ENCODE assay signal across 8 mouse cellular contexts in genomic region chr7:12910181-12910668, GRCm38 (mm10). TPM values are rescaled to one million over a fixed set of nuclear protein-coding genes. Genes with fewer than 3 reads are reported as not detected.
A peak's percentile ranks its signal among the peaks of the same experiment; 100 is the strongest.
DNase-seq lines count a peak whose midpoint lies in the region; ATAC-seq lines count a peak whose summit lies in the region.

No protein-coding gene starts in this region.

- H3K4me3 ChIP-seq in hindbrain, embryonic 14.5 days (replicated peaks; ENCODE audit: low read length), result peak overlapping the region; percentile 42

- no peaks in the 10 kb centered on the region for H3K27me3 ChIP-seq in hindbrain, embryonic 14.5 days (ENCODE audit: control insufficient read depth, insufficient read depth, low read length)

- no peaks in the 10 kb centered on the region; the same call in 1 of the 2 replicates for H3K4me1 ChIP-seq in hindbrain, embryonic 14.5 days (replicated peaks; ENCODE audit: control insufficient read depth, insufficient read depth, low read length)

- H3K9ac ChIP-seq in hindbrain, embryonic 14.5 days, result peak overlapping the region; percentile 63

- peak; percentile 80 for ATAC-seq in hindbrain, embryonic 14.5 days (ENCODE audit: low FRiP score)

- peak; percentile 19 for DNase-seq in T-cell, adult 2 months (ENCODE audit: low spot score)
- peak; percentile 75 to 76 for DNase-seq in cerebellum, postnatal 14 days
- DNase-seq in frontal cortex, postnatal 36 days (ENCODE audit: low spot score in 2 of 2), result peak; percentile 62 to 71
- DNase-seq in hindbrain, embryonic 14.5 days (ENCODE audit: low spot score), result peak; percentile 75
- peak; percentile 56 to 64 for DNase-seq in layer of hippocampus, postnatal 25 days (ENCODE audit: extremely low spot score in 1 of 2, low spot score in 1 of 2)
- DNase-seq in lung, postnatal 25 days (ENCODE audit: low spot score), result peak; percentile 43
- peak; percentile 62 for DNase-seq in retina, adult 2 months (ENCODE audit: low read depth, low spot score)
- DNase-seq in thymus, postnatal 10 days (ENCODE audit: low spot score in 2 of 2), result peak; percentile 55

- 8% methylated on average over 19 of the region's 19 CpGs for WGBS in hindbrain, embryonic 14.5 days

- no peaks in the 10 kb centered on the region for H3K9me3 ChIP-seq in hindbrain, embryonic 14.5 days (ENCODE audit: control insufficient read depth, low read length)

- peak overlapping the region; percentile 57 for H3K4me2 ChIP-seq in hindbrain, embryonic 14.5 days (replicated peaks)

- H3K36me3 ChIP-seq in hindbrain, embryonic 14.5 days (replicated peaks; ENCODE audit: control insufficient read depth, insufficient read depth), result peaks cover 37% of the 10 kb centered on the region

- H3K27ac ChIP-seq in hindbrain, embryonic 14.5 days, result peak overlapping the region; percentile 92

RNA-seq across cellular contexts. Expression of gene Rps5, which starts 11.9 kb away (rescaled TPM):
- polyA plus RNA-seq in hindbrain, embryonic 14.5 days (2014; fragmentation: Nextera tagmentation; extraction: Ambion mirVana), result 671 and 781 TPM in 2 replicates
- 100 to 1,000 TPM; 379 to 453 TPM for total RNA-seq in layer of hippocampus, postnatal 25 days (2021)

RNA-seq across cellular contexts. Expression of gene Zscan22, which starts 12.6 kb away (rescaled TPM):
- 10.5 and 13.0 TPM in 2 replicates for polyA plus RNA-seq in hindbrain, embryonic 14.5 days (2014; fragmentation: Nextera tagmentation; extraction: Ambion mirVana)
- 10 to 100 TPM; 14.4 to 15.1 TPM for total RNA-seq in layer of hippocampus, postnatal 25 days (2021)

RNA-seq across cellular contexts. Expression of gene Rnf225, which starts 17.0 kb away (rescaled TPM):
- polyA plus RNA-seq in hindbrain, embryonic 14.5 days (2014; fragmentation: Nextera tagmentation; extraction: Ambion mirVana), result 0.87 and 0.95 TPM in 2 replicates
- 1 to 10 TPM in 1 of 2 experiments, under 1 TPM in 1; 0.91 to 1.3 TPM for total RNA-seq in layer of hippocampus, postnatal 25 days (2021)

RNA-seq across cellular contexts. Expression of gene Zfp128, which starts 29.2 kb away (rescaled TPM):
- 7.8 and 9.1 TPM in 2 replicates for polyA plus RNA-seq in hindbrain, embryonic 14.5 days (2014; fragmentation: Nextera tagmentation; extraction: Ambion mirVana)
- 1 to 10 TPM; 6.8 to 9.0 TPM for total RNA-seq in layer of hippocampus, postnatal 25 days (2021)

RNA-seq across cellular contexts. Expression of gene Zfp324, which starts 55.4 kb away (rescaled TPM):
- 12.2 and 13.9 TPM in 2 replicates for polyA plus RNA-seq in hindbrain, embryonic 14.5 days (2014; fragmentation: Nextera tagmentation; extraction: Ambion mirVana)
- 10 to 100 TPM; 10.2 to 12.1 TPM for total RNA-seq in layer of hippocampus, postnatal 25 days (2021)

Comparison
In these comparisons a context has a peak if more than half of its experiments do, and no peak if none do; other contexts are left out.
1. Peak in every context shown above with its lines: DNase-seq, ATAC-seq, H3K4me3 ChIP-seq and H3K27ac ChIP-seq.
2. DNase-seq: peak in every context shown above with its lines; median percentile 76 in cerebellum, postnatal 14 days; 75 in hindbrain, embryonic 14.5 days; 66 in frontal cortex, postnatal 36 days; 62 in retina, adult 2 months; 60 in layer of hippocampus, postnatal 25 days; 55 in thymus, postnatal 10 days; 43 in lung, postnatal 25 days; 19 in T-cell, adult 2 months.